8 mouse cellular contexts compared by ENCODE assay signal in the genomic region with DNA sequence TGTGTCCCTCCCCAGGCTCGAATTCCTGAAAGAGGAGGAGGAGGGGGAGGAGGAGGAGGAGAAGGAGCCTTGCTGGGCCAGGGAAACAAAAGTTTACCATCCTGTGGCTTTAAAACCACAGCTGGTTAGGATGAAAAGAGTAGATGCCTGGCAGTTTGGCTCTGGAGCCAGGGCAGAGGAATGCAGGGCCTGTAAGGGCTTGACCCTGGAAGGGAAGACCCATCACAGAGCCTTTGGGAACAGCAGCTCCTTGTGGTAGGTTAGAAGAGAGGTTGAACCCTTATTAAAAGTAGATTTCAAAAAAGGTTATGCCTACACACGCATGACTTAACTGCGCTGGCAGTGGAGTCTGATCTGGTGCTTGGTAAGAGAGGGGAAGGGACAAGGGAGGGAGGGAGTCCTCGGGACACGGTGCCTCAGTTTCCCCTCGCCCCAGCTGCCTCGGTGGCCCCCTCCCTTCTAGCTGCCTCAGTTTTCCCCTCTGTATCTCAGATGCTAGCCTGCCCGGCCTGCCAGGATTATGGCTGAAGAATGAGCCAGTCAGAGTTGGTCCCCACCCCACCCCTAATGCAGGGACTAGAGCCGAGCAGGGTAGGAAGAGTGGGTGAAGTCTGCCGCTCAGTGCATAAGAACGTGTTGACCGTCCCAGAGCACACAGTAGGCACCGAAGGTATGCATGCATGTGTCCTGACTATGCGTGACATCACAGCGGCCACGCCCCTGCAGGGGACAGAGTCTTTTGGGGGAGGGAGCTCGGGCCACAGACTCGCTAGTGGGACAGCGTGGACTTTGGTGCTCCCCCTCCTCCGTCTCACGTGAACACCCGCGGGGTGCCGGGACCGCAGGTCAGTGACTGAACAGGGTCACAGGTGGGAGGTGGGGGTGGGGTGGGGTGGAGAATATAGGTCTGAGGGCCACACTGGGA. TPM values are rescaled to one million over a fixed set of nuclear protein-coding genes. Genes with fewer than 3 reads are reported as not detected.
DNase-seq lines count a peak whose midpoint lies in the region; ATAC-seq and TF ChIP-seq lines count a peak whose summit lies in the region.

A gene (plus strand): TSS at position 314 of the 925 bp plus-strand sequence.

- peak within 1 kb of the TSS; percentile 58 for H3K4me2 ChIP-seq in limb, embryonic 11.5 days (ENCODE audit: low read depth, severe bottlenecking)
- peak within 1 kb of the TSS; percentile 83 for H3K4me2 ChIP-seq in stomach, embryonic 15.5 days

- peak within 1 kb of the TSS; percentile 91 for H3K27ac ChIP-seq in left cerebral cortex, adult 2 months
- H3K27ac ChIP-seq in hindbrain, embryonic 10.5 days: 0 out of 2 replicates have a peak within 1 kb of the TSS, but pooled peaks have one; percentile 9
- H3K27ac ChIP-seq in limb, embryonic 11.5 days (replicated peaks; ENCODE audit: low read depth, low read length): no peak within 1 kb of the TSS
- H3K27ac ChIP-seq in stomach, embryonic 15.5 days: no peak within 1 kb of the TSS; the same call in 1 of the 2 replicates

- intact Hi-C loops in left cerebral cortex, adult 2 months (cut with DNase I): loop anchor here (10.0 kb wide), 2 partner anchors 105 to 1445 kb away; a partner anchor contains a TSS
- intact Hi-C loops in left cerebral cortex, postnatal 14 days (cut with DNase I): loop anchor here (10.0 kb wide), 1 partner anchor 1435 kb away; a partner anchor contains a TSS

- H3K9me3 ChIP-seq in hindbrain, embryonic 10.5 days: peaks cover 2% of the 10 kb centered on the region; the same call in 1 of the 2 replicates
- no peaks in the 10 kb centered on the region for H3K9me3 ChIP-seq in limb, embryonic 11.5 days (ENCODE audit: control insufficient read depth, low read length)
- H3K9me3 ChIP-seq in stomach, embryonic 15.5 days: no peaks in the 10 kb centered on the region

- H3K27me3 ChIP-seq in hindbrain, embryonic 10.5 days (ENCODE audit: insufficient read depth, poor library complexity, severe bottlenecking): peaks cover 20% of the 10 kb centered on the region
- H3K27me3 ChIP-seq in limb, embryonic 11.5 days (ENCODE audit: control insufficient read depth, insufficient read depth, low read length): no peaks in the 10 kb centered on the region
- H3K27me3 ChIP-seq in stomach, embryonic 15.5 days (replicated peaks): no peaks in the 10 kb centered on the region

- peak in 1 of 2 experiments; percentile 19 for DNase-seq in left cerebral cortex, adult 2 months (ENCODE audit: extremely low spot score in 1 of 2, low spot score in 2 of 2)
- no peak for DNase-seq in left cerebral cortex, postnatal 14 days (ENCODE audit: low spot score in 2 of 2)
- DNase-seq in brain, adult 2 months (ENCODE audit: low read depth, low spot score): peak; percentile 31
- no peak for DNase-seq in hindbrain, embryonic 10.5 days (ENCODE audit: low spot score)
- DNase-seq in limb, embryonic 11.5 days (ENCODE audit: low spot score): peak; percentile 37
- DNase-seq in adrenal gland, postnatal 25 days: no peak
- DNase-seq in layer of hippocampus, postnatal 36 days: no peak

- TF ChIP-seq CTCF in left cerebral cortex, adult 2 months (IDR thresholded peaks at IDR 0.05): no peak; the same call in 1 of the 2 replicates

- 5% methylated on average over 25 of the region's 25 CpGs for WGBS in hindbrain, embryonic 10.5 days
- 5% methylated on average over 24 of the region's 25 CpGs for WGBS in limb, embryonic 11.5 days
- 11% methylated on average over 25 of the region's 25 CpGs for WGBS in stomach, embryonic 15.5 days

- no peak within 1 kb of the TSS for H3K9ac ChIP-seq in limb, embryonic 11.5 days (ENCODE audit: low read length)
- H3K9ac ChIP-seq in stomach, embryonic 15.5 days: no peak within 1 kb of the TSS

- H3K4me1 ChIP-seq in hindbrain, embryonic 10.5 days (replicated peaks): peaks cover 38% of the 10 kb centered on the region
- peaks cover 10% of the 10 kb centered on the region for H3K4me1 ChIP-seq in limb, embryonic 11.5 days (ENCODE audit: control insufficient read depth, insufficient read depth, low read length)
- peaks cover 17% of the 10 kb centered on the region for H3K4me1 ChIP-seq in stomach, embryonic 15.5 days

- peak within 1 kb of the TSS; percentile 53 for H3K4me3 ChIP-seq in left cerebral cortex, adult 2 months
- H3K4me3 ChIP-seq in hindbrain, embryonic 10.5 days: peak within 1 kb of the TSS; percentile 47
- H3K4me3 ChIP-seq in limb, embryonic 11.5 days (ENCODE audit: low read depth, low read length): peak within 1 kb of the TSS; percentile 22
- peak within 1 kb of the TSS; percentile 37; the same call in 1 of the 2 replicates for H3K4me3 ChIP-seq in stomach, embryonic 15.5 days (replicated peaks)

- H3K36me3 ChIP-seq in hindbrain, embryonic 10.5 days: peaks cover 29% of the 10 kb centered on the region
- peaks cover 18% of the 10 kb centered on the region for H3K36me3 ChIP-seq in limb, embryonic 11.5 days (ENCODE audit: control insufficient read depth, insufficient read depth, low read length)
- peaks cover 19% of the 10 kb centered on the region for H3K36me3 ChIP-seq in stomach, embryonic 15.5 days

- no peak; the same call in 1 of the 2 replicates for ATAC-seq in limb, embryonic 11.5 days (ENCODE audit: insufficient number of reproducible peaks, low FRiP score, low TSS enrichment, low read depth)
- ATAC-seq in stomach, embryonic 15.5 days (ENCODE audit: insufficient read depth, low FRiP score, low read depth): peak; percentile 9; the same call in 1 of the 2 replicates

RNA-seq across cellular contexts. Expression of the gene that starts here (rescaled TPM):
- 1 to 10 TPM; 9.3 to 9.5 TPM for total RNA-seq in left cerebral cortex, adult 2 months (2021)
- total RNA-seq in left cerebral cortex, postnatal 14 days (2021): 1 to 10 TPM; 8.6 to 8.7 TPM
- 1.3 and 1.6 TPM in 2 replicates for polyA plus RNA-seq in hindbrain, embryonic 10.5 days (2016; fragmentation: Nextera tagmentation; extraction: Ambion mirVana)
- polyA plus RNA-seq in limb, embryonic 11.5 days (2014; fragmentation: Nextera tagmentation; extraction: Ambion mirVana): 0.57 and 0.75 TPM in 2 replicates
- polyA plus RNA-seq in stomach, embryonic 15.5 days (2015; fragmentation: Nextera tagmentation; extraction: Ambion mirVana): 1.1 TPM in 2 replicates
- 0.15 and 0.29 TPM in 2 replicates for total RNA-seq in adrenal gland, postnatal 25 days (2021)
- total RNA-seq in layer of hippocampus, postnatal 36 days (2021): 1 to 10 TPM; 3.3 to 4.5 TPM

Comparison
In these comparisons a context has a peak if more than half of its experiments do, and no peak if none do; other contexts are left out.
1. Peak in DNase-seq, H3K4me3 ChIP-seq and H3K4me2 ChIP-seq in limb, embryonic 11.5 days; RNA of the gene not detected or under 1 TPM.
2. H3K27ac ChIP-seq: peak in left cerebral cortex, adult 2 months (single experiment) and hindbrain, embryonic 10.5 days (single experiment); none in limb, embryonic 11.5 days (single experiment) and stomach, embryonic 15.5 days (single experiment).
3. Peak in every context shown above with its lines, with median percentiles within 50 percentile points of each other: H3K4me3 ChIP-seq.